Mouse (Mus musculus) kidney, adult 10 weeks (tissue): ENCODE measurements around the gene Nyap2. TPM values are rescaled to one million over a fixed set of nuclear protein-coding genes. Genes with fewer than 3 reads are reported as not detected.

Experiments
- polyA plus RNA-seq: library from polyadenylated mRNA; stranded (reverse); fragments of 350-450 nt; fragmentation: Illumina TruSeq; extraction: RNeasy Lipid Tissue Mini Kit (QIAGEN cat#74804); gene quantifications from one replicate; pipeline ENCODE4 v1.2.3, GENCODE M21; 2014; ENCODE audit warnings: low read depth, low replicate concordance

Nyap2 gene
- not detected for polyA plus RNA-seq

DNA sequence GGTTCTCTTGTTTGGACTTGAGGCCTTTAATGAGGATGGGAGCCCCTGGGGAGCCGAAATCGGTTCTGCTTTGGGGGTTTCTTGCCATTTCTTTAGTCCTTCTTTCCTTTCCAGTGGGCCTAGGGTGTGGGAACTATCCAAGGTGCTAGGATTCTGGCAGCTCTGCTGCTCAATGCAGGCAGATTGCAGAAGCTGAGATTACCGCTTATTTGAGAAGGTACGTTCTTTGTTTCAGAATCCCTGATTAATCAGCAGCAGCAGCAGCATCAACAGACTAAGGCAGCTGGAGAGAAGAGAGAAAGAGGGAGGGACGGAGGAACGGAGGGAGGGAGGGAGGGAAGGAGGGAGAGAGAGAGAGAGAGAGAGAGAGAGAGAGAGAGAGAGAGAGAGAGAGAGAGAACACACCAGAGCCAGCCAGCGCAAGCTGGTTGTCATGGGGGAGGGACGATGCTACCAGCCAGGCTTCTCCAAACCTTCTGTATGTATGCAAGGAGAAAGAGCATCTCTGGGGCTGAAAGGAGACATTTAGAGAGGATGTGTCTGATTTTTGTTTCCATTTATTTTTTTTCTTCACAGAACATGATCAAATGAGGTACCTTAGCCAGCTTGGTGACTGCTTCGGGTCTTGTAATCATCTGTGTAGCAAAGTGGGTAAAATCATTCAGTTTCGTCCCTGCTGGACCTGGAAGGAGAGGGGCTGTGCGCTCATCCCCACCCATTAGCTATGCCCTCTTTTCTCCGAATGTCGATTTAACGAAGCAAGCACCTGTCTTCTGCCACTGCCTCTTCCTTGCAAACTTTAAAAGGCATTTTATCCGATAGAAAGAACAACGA is at the start of gene Nyap2:
Nyap2 (plus strand) TSS at position 120 of the 834 bp plus-strand sequence.

